Mouse (Mus musculus): Measurements from ENCODE around the gene Chat. TPM values are rescaled to one million over a fixed set of nuclear protein-coding genes. Genes with fewer than 3 reads are reported as not detected.
A peak's percentile ranks its signal among the peaks of the same experiment; 100 is the strongest.

Gene Chat
- total and polyA plus RNA-seq, 2 experiments from 2014 or later = 2.4 to 3.5 TPM

GRCm38 (mm10) chr14:32482061-32482460 lies 16.3 kb upstream of the Chat start:
- Histone ChIP-seq H3K9me3 (ENCODE audit: low read length) (no peaks in the 10 kb centered on the region), H3K27ac (no peak overlapping the region), H3K9ac (replicated peaks; ENCODE audit: low read length) (no peak overlapping the region), H3K36me3 (ENCODE audit: insufficient read depth, low read length) (no peaks in the 10 kb centered on the region), H3K27me3 (ENCODE audit: insufficient read depth, low read length) (no peaks in the 10 kb centered on the region), H3K4me1 (ENCODE audit: insufficient read depth, low read length) (no peaks in the 10 kb centered on the region), H3K4me2 (ENCODE audit: low read depth, low read length) (no peak overlapping the region), H3K4me3 (ENCODE audit: low read length) (no peak overlapping the region)
- ATAC-seq (peak; percentile 55; the same call in 1 of the 2 replicates), DNase-seq (ENCODE audit: low spot score) (peak; percentile 83)
- peak; percentile 95 for TF ChIP-seq CTCF (IDR thresholded peaks at IDR 0.05; ENCODE audit: low read depth)
- WGBS = 12% methylated on average over 3 of the region's 3 CpGs

GRCm38 (mm10) chr14:32477581-32477980 lies 11.8 kb upstream of the Chat start:
- DNase-seq (ENCODE audit: low spot score) = no peak
- WGBS = 50% methylated on average over 1 of the region's 1 CpGs
- Histone ChIP-seq H3K27ac (no peak overlapping the region), H3K27me3 (ENCODE audit: insufficient read depth, low read length) (no peaks in the 10 kb centered on the region), H3K4me1 (ENCODE audit: insufficient read depth, low read length) (no peaks in the 10 kb centered on the region), H3K4me3 (ENCODE audit: low read length) (no peak overlapping the region), H3K36me3 (ENCODE audit: insufficient read depth, low read length) (no peaks in the 10 kb centered on the region), H3K9me3 (ENCODE audit: low read length) (no peaks in the 10 kb centered on the region), H3K9ac (replicated peaks; ENCODE audit: low read length) (no peak overlapping the region), H3K4me2 (ENCODE audit: low read depth, low read length) (no peak overlapping the region)
- ATAC-seq = no peak
- no peak for TF ChIP-seq CTCF (IDR thresholded peaks at IDR 0.05; ENCODE audit: low read depth)

GRCm38 (mm10) chr14:32476559-32476958 lies 10.8 kb upstream of the Chat start:
- Histone ChIP-seq H3K27ac (no peak overlapping the region), H3K4me3 (ENCODE audit: low read length) (no peak overlapping the region), H3K9me3 (ENCODE audit: low read length) (no peaks in the 10 kb centered on the region), H3K9ac (replicated peaks; ENCODE audit: low read length) (no peak overlapping the region), H3K4me1 (ENCODE audit: insufficient read depth, low read length) (no peaks in the 10 kb centered on the region), H3K27me3 (ENCODE audit: insufficient read depth, low read length) (no peaks in the 10 kb centered on the region), H3K36me3 (ENCODE audit: insufficient read depth, low read length) (no peaks in the 10 kb centered on the region), H3K4me2 (ENCODE audit: low read depth, low read length) (no peak overlapping the region)
- TF ChIP-seq CTCF (IDR thresholded peaks at IDR 0.05; ENCODE audit: low read depth) = no peak
- 81% methylated on average over 6 of the region's 6 CpGs for WGBS
- DNase-seq (ENCODE audit: low spot score) (no peak), ATAC-seq (no peak)

- peak; percentile 83 for ATAC-seq
Measured at GRCm38 (mm10) chr14:32472996-32473395, 7.2 kb upstream of the Chat start.

GRCm38 (mm10) chr14:32467606-32468005 lies 1.8 kb upstream of the Chat start:
- no peak for TF ChIP-seq CTCF (IDR thresholded peaks at IDR 0.05; ENCODE audit: low read depth)
- 21% methylated on average over 5 of the region's 5 CpGs for WGBS

More at GRCm38 (mm10) chr14:32472996-32473395, 7.2 kb upstream of the Chat start:
- TF ChIP-seq CTCF (IDR thresholded peaks at IDR 0.05; ENCODE audit: low read depth) = peak; percentile 91
- WGBS = 11% methylated on average over 4 of the region's 4 CpGs
- no peak overlapping the region for H3K4me2 ChIP-seq (ENCODE audit: low read depth, low read length)
- no peaks in the 10 kb centered on the region for H3K9me3 ChIP-seq (ENCODE audit: low read length)
- peak; percentile 90 for DNase-seq (ENCODE audit: low spot score)
- H3K9ac ChIP-seq (replicated peaks; ENCODE audit: low read length) = no peak overlapping the region
- H3K4me3 ChIP-seq (ENCODE audit: low read length) = no peak overlapping the region
- no peaks in the 10 kb centered on the region for H3K27me3 ChIP-seq (ENCODE audit: insufficient read depth, low read length)
- no peak overlapping the region for H3K27ac ChIP-seq
- H3K36me3 ChIP-seq (ENCODE audit: insufficient read depth, low read length) = no peaks in the 10 kb centered on the region
- H3K4me1 ChIP-seq (ENCODE audit: insufficient read depth, low read length) = no peaks in the 10 kb centered on the region

GRCm38 (mm10) chr14:32465506-32465870 lies 301 bp downstream of the Chat start:
- ATAC-seq (no peak), DNase-seq (ENCODE audit: low spot score) (no peak)
- WGBS = 4% methylated on average over 7 of the region's 11 CpGs
- Histone ChIP-seq H3K4me3 (ENCODE audit: low read length) (peak overlapping the region; percentile 39), H3K9me3 (ENCODE audit: low read length) (no peaks in the 10 kb centered on the region), H3K4me2 (ENCODE audit: low read depth, low read length) (peak overlapping the region; percentile 61), H3K36me3 (ENCODE audit: insufficient read depth, low read length) (no peaks in the 10 kb centered on the region), H3K27me3 (ENCODE audit: insufficient read depth, low read length) (peaks cover 54% of the 10 kb centered on the region), H3K9ac (replicated peaks; ENCODE audit: low read length) (no peak overlapping the region), H3K27ac (no peak overlapping the region), H3K4me1 (ENCODE audit: insufficient read depth, low read length) (no peaks in the 10 kb centered on the region)
- TF ChIP-seq CTCF (IDR thresholded peaks at IDR 0.05; ENCODE audit: low read depth) = no peak

More at GRCm38 (mm10) chr14:32467606-32468005, 1.8 kb upstream of the Chat start:
- H3K4me3 ChIP-seq (ENCODE audit: low read length) = no peak overlapping the region
- H3K27ac ChIP-seq = no peak overlapping the region
- H3K36me3 ChIP-seq (ENCODE audit: insufficient read depth, low read length) = no peaks in the 10 kb centered on the region
- H3K27me3 ChIP-seq (ENCODE audit: insufficient read depth, low read length) = peaks cover 33% of the 10 kb centered on the region
- H3K4me1 ChIP-seq (ENCODE audit: insufficient read depth, low read length) = no peaks in the 10 kb centered on the region
- DNase-seq (ENCODE audit: low spot score) (peak; percentile 44), ATAC-seq (no peak)
- H3K9ac ChIP-seq (replicated peaks; ENCODE audit: low read length) = no peak overlapping the region
- H3K9me3 ChIP-seq (ENCODE audit: low read length) = no peaks in the 10 kb centered on the region
- no peak overlapping the region for H3K4me2 ChIP-seq (ENCODE audit: low read depth, low read length)

GRCm38 (mm10) chr14:32464601-32465505 lies 936 bp downstream of the Chat start, which contains the start of gene Slc18a3:
Gene Slc18a3 (minus strand): TSS chr14:32464850.
- under 1% methylated on average over 63 of the region's 70 CpGs for WGBS
- peak; percentile 15 for DNase-seq (ENCODE audit: low spot score)
- no peak for TF ChIP-seq CTCF (IDR thresholded peaks at IDR 0.05; ENCODE audit: low read depth)

More at GRCm38 (mm10) chr14:32464601-32465505, 936 bp downstream of the Chat start, which contains the start of gene Slc18a3:
- Histone ChIP-seq H3K4me1 (ENCODE audit: insufficient read depth, low read length) (no peaks in the 10 kb centered on the region), H3K4me3 (ENCODE audit: low read length) (peak within 1 kb of the TSS; percentile 39), H3K27me3 (ENCODE audit: insufficient read depth, low read length) (peaks cover 61% of the 10 kb centered on the region), H3K9me3 (ENCODE audit: low read length) (no peaks in the 10 kb centered on the region), H3K27ac (no peak within 1 kb of the TSS), H3K9ac (replicated peaks; ENCODE audit: low read length) (0 out of 2 replicates have a peak within 1 kb of the TSS, but pooled peaks have one; percentile 28), H3K4me2 (ENCODE audit: low read depth, low read length) (peak within 1 kb of the TSS; percentile 61), H3K36me3 (ENCODE audit: insufficient read depth, low read length) (no peaks in the 10 kb centered on the region)
- ATAC-seq = 0 out of 2 replicates have a peak, but pooled peaks have one; percentile 6
